Mouse (Mus musculus) urinary bladder, postnatal 14 days (tissue): ENCODE results near the gene Thtpa.

Experiments
- DNase-seq: peaks from one replicate; pipeline ENCODE4 v3.0.0; 2021; ENCODE audit warnings: low spot score

The Thtpa gene

GRCm38 (mm10) chr14:55094704-55095231 lies at the start of gene Thtpa:
Gene Thtpa (plus strand): TSS chr14:55094784.
- peak; percentile 81 for DNase-seq

DNA sequence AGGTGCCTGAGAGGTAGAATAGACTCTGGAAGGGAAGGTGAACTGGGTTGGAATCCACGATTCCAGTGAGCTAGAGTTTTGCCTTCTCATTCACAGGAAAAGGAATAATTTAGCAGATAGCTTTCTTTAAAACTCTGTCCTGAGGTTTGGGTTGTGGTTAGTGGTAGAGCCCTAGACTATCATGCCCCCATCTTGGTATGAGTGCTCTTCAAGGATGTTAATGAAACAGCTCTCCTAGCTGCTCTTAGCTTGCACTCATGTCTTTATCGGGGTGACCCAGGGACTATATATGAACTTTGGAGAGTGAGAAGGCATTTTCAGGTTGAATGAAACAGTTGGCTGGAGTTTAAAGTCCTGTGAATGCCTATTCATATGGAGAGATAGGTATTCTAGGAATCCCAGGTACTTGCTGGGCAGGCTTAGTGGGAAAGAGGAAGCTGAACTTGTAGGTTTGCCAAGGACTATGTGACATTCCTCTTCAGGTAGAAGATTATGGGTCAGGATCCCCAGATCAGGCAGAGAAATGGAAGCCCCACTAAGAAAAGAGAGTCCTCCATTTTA lies 46.5 kb upstream of the Thtpa start:
- no peak for DNase-seq

DNA sequence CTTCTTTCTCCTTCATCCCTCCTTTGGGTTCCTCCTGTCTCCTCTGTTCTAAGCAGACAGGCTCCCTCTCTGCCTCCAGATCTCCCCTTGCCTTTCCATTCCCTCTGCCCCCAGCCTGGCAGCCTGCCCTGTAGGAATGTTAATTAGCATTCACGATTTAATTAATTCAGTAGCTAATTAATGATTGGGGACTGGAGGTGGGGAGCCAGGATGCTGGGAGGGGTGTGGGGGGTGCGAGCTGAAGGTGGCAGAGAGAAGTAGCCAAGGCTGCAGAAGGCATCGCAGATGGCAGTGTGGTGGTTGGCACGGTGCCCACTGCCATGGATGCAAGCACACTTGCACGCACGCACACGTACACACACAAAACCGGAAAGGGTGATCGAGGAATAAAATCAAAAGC lies 42.1 kb upstream of the Thtpa start:
- no peak for DNase-seq

GRCm38 (mm10) chr14:55053050-55053449 lies 41.5 kb upstream of the Thtpa start:
- DNase-seq, result no peak

DNA sequence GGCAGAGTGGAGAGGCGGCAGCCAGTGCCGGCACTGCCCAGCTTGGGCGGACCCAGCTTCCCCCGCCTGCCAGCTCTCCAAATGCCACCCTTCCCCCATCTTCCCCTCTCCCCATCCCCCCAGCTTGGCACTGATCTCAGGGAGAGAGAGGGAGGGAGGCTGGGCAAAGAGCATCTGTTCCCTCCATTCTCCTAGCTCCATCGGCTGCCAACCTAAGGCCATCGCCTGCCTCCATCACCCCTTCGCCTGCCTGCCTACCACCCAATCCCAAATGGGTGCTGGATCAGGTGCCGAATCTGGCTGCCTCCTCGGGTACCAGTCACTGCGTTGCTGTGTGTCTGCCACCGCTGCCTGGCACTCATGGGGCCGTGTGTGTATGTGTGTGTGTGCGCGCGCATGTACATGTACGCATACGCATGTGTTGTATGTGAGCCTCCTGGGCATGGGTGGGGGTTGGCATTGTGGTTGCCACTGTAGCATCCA lies 40.8 kb upstream of the Thtpa start:
- no peak for DNase-seq

DNA sequence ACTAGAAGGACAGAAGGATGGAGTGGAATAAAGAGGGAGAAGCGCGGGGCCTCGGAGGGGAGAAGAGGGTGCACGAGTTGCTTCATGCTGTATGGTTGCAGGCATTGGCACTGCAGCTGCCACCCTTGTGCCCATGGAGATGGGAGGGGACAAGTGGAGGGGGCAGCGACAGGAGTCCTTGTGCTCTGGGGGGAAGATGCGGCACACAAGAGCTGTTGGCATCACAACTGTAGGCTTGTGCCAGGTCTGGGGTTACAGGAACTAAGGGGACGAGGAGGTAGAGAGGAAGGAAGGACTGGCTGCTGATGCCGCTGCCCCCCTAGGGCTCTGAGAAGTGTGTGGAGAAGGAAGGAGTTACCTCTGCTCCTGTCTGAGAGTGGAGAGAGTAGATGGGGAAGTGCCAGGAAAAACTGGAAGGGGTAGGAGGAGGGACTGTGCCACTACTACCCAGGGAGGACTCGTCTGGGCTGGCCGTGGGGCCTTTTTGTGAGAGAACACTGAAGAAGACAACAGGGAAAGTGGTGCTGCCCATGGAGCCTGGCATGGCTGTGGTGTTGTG lies 40.3 kb upstream of the Thtpa start:
- DNase-seq, result no peak

GRCm38 (mm10) chr14:55055167-55055834 lies 39.3 kb upstream of the Thtpa start:
- DNase-seq, result peak; percentile 15

- DNase-seq, result no peak
Observed at GRCm38 (mm10) chr14:55059009-55059408, 35.6 kb upstream of the Thtpa start.

- no peak for DNase-seq
Observed at GRCm38 (mm10) chr14:55059931-55060330, 34.7 kb upstream of the Thtpa start.

DNA sequence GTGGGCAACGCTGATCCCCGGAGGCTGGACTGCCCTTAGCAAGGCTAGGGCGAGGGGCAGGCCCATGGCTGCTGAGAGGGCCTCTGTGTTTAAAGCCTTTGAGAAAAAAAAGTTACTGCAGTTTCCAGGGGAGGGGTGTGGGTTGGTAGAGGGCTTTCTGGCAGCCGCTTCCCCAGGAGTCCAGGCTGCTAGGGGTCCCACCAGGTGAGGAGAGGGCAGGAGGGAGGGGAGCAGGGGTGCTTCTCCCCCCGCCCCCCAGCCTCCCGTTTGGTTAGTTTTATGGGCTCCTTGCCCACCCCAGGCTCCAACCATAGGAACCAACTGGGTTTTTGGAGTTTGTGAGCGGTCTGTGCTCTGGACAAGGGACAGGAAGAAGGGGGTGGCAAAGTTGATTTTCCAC lies 32.7 kb upstream of the Thtpa start:
- DNase-seq, result no peak

- no peak for DNase-seq
Observed at GRCm38 (mm10) chr14:55062626-55063025, 32.0 kb upstream of the Thtpa start.

GRCm38 (mm10) chr14:55063117-55063516 lies 31.5 kb upstream of the Thtpa start:
- no peak for DNase-seq

- no peak for DNase-seq
Observed at GRCm38 (mm10) chr14:55063581-55064381, 30.8 kb upstream of the Thtpa start.

GRCm38 (mm10) chr14:55064481-55065370 lies 29.9 kb upstream of the Thtpa start:
- no peak for DNase-seq

DNA sequence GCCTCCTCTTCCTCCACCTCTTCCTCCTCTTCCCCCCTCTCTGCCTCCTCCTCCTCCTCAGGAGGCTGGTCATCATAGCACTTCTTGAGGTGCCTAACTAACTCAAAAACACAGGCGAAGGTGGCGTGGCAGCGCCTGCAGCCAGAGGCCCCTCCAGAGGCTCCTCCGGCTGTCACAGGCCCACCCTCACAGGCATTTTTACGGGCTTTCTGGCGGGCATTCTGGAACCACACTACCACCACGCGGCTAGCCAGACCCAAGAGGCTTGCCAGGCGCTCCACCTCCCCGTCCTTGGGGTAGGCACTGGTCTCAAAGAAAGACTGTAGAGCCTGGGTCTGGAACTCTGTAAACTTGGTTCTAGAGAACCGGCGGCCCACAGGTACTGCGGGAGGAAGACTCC lies 29.2 kb upstream of the Thtpa start:
- no peak for DNase-seq

DNA sequence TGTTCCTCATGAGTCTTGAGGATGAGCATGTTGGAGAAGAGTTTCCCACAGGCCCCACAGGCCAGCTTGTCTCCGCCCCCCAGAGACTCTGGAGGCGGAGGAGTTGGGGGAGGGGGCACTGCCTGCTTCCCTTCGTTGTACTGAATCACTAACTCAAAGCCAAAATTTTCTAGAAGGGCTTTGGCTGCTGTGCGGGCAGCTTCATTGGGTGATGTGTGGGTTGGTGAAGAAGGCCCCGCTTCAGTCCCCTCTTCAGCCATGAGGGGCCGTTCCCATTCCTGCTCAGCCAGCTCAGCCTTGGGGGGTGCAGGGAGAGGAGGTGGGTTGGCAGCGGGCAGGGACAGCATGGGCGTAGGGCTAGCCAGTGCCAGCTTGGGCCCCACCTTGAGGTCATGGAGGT lies 28.5 kb upstream of the Thtpa start:
- DNase-seq, result no peak

GRCm38 (mm10) chr14:55071756-55072155 lies 22.8 kb upstream of the Thtpa start:
- DNase-seq, result no peak

DNA sequence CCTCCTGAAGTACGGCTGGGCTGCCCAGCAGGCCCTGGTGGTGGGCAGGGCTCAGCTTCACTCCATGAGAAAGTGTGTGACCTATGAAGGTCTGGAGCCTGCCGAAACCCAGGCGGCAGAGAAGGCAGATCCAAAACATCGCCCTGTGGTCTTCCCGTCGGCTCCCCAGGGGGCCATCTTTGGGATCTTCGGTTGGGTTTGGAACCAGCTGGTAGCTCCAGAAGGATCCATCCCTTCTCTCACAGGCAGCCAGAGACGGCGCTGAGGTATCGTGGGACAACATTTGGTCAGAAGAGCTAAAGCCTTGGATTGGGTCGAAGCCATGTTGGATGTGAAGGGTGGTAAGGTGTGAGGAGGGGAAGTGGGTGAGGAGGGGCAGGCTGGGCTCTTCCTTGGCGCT lies 20.2 kb upstream of the Thtpa start:
- no peak for DNase-seq

- no peak for DNase-seq
Observed at GRCm38 (mm10) chr14:55076224-55076623, 18.4 kb upstream of the Thtpa start.

GRCm38 (mm10) chr14:55076956-55077355 lies 17.6 kb upstream of the Thtpa start:
- no peak for DNase-seq
